Mouse (Mus musculus) heart, postnatal 14 days (tissue): ENCODE results near the gene Vwa3a. TPM values are rescaled to one million over a fixed set of nuclear protein-coding genes. Genes with fewer than 3 reads are reported as not detected.

Experiments
- DNase-seq, 2 experiments: peaks; one replicate each; pipeline ENCODE4 v3.0.0; 2021 to 2022
- intact Hi-C: fragments of 180-260 bp; cut with DNase I; formaldehyde crosslinking; loops from one replicate; pipeline ENCODE4 v1.15.1; 2025
- total RNA-seq, 2 experiments: library from RNA; stranded (reverse); gene quantifications; 2 replicates each; pipeline ENCODE4 v1.2.3; 2021

The Vwa3a gene
- total RNA-seq, 2 experiments from 2014 or later, result 5.1 to 7.3 TPM

DNA sequence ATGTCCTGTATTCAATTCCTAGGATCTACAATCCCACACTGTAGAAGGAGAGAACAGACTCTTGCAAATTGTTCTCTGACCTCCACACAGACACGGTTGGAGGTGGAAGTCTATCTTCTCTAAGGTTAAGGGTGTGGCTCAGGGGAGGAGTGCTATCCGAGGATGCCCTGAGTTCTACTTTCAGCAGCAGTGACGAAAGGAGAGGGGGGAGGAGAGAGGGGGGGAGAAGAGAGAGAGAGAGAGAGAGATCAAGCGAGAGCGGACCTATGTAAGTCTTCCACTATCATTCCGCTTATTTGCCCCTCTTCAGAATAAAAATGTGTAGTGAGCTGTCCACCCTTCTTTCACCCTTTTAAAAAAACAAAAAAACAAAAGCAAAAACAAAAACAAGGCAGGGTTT is 95.3 kb downstream of the Vwa3a start:
- DNase-seq, result no peak
- intact Hi-C loops, result no loop called here

DNA sequence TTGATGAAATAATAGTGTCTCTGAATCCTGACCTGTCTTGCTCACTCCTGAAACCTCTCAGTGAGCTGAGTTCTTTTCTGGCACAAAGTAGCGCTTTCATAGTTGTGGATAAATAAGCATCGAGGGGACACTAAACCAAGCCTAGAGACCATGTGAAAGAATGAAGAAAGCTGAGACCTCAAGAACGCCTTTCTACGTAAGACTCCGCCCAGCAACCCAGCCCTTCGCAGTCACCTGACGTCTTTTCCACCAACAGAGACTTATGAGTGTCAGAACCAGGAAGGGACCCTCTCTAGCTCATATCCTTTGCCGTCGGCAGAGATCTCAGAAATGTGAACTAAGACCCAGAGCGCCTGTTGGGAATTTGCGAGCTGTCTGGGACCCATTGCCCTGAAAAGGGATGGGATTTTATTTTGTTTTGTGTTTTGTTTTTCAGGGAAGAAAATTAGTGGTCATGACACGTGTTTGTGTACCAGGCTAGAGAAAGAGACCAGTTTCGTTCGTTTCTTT is 95.8 kb downstream of the Vwa3a start:
- DNase-seq, result peak; percentile 57 to 64
- intact Hi-C loops, result loop anchor here (1.0 to 5.0 kb wide), 4 partner anchors 78 to 282 kb away; partner anchors contain the start of gene Polr3e

DNA sequence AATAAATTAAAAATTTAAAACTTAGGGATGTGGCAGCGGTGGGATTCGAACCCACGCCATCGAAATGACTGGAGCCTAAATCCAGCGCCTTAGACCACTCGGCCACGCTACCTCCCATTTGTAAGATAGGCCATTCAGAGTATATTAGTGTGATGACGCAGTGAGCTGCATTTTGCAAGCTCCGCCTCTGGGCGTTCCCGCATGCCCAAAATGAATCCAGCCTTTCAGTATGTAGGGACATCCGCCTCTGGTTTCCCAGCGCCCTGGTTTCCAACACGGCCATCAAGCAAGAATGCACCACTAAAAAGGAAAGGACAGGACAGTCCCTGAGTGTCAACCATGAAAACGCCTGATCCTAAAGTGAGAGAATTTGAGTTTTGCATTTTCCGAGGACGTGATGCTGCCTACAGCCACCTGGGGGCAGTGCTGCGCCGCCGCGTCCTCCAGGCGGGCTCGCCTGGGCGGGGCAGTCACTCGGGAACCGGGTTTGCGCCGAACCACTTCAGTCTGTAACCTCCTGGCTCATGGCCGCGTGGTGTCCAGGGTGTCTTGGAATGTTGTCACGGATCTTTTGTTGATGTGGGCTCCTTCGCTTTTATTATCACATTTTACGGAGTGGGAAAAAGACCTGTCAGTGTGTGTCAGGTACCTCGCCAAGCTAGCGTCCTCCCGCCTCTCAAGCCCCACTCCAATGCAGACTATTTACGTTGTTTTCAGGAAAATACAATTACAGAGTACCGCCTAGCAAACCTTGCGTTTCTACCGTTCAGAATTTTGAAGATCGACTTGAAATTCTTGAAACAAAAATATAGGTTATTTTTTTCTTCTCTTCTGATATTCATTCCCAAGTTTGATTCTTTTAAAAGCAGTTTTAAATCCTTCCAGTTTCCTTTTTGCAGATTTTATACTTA is 96.6 kb downstream of the Vwa3a start:
- DNase-seq, result peak; percentile 95 to 97
- intact Hi-C loops, result loop anchor here (1.0 to 5.0 kb wide), 4 partner anchors 78 to 282 kb away; partner anchors contain the start of gene Polr3e

DNA sequence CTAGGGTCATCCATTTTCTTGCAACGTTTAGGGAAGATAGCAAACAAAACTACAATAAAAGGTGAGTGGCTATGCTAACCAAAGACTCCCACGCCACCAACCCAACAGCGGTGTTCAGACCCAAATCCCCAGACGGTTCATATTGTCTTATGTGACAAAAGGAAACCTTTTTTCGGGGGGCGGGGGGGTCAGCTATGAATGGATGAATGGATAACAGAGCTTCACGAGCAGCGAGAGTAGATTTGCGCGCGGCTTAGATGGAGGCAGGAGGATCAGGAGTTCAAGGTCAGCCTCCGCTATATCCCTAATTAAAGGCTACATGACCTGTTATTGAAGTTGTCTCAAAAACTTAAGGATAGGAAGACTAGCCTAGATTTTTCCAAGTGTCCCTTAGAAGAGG is 97.2 kb downstream of the Vwa3a start:
- no peak for DNase-seq
- intact Hi-C loops, result loop anchor here (5.0 kb wide), 2 partner anchors 231 to 281 kb away; no protein-coding TSS in a partner anchor

DNA sequence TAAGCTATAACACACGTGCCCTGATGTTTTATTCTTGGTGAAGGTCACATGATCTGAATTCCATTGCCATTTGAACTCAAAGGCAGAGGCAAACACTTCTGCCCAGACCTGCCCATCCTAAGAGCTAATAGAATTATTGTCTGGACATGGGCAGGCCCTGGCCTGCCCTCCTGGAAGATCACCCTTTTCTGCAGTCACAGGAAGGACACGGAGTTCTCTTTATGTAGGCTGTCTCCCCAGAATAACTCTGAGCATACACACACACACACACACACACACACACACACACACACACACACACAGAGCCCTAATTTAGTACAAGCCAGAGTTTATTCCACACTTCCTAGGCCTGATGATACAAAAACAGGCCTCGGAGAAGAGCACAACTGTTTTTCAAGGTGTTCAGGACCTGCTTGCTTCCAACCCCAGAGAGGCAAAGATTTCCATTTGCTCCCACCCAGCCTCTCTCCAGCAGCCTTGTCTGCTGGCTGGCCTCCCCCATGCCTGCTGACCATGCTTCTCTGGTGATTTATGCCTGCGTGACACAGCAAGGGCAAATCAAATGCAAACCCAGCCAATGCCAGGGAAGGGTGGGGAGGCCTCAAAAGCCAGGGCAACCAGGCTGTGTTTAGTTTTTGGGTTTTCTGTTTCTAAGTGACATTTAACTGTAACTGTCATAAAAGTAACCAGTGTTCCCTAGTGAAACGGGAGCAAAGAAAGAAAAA is 99.5 kb downstream of the Vwa3a start:
- intact Hi-C loops, result loop anchor here (5.0 kb wide), 2 partner anchors 229 to 279 kb away; no protein-coding TSS in a partner anchor
- no peak for DNase-seq

DNA sequence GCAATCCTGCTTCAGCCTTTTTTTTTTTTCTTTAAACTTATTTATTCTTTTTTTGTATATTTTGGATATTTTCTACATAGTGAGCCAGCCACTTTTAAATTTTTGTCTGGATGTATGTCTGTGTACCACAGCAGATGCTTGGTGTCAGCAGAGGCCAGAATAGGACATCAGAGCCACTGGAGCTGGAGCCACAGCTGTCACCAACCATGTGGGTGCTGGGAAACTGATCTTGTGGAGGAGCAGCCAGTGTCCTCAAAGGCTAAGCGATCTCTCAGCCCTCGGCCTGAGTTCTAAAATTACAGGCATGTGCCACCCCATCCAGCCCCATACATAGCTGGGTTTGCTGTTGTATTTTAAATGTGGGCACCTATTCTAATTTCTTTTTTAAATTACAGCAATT is 100.7 kb downstream of the Vwa3a start:
- intact Hi-C loops, result loop anchor here (5.0 kb wide), 4 partner anchors 43 to 278 kb away; partner anchors contain the start of gene Mettl9
- no peak for DNase-seq

DNA sequence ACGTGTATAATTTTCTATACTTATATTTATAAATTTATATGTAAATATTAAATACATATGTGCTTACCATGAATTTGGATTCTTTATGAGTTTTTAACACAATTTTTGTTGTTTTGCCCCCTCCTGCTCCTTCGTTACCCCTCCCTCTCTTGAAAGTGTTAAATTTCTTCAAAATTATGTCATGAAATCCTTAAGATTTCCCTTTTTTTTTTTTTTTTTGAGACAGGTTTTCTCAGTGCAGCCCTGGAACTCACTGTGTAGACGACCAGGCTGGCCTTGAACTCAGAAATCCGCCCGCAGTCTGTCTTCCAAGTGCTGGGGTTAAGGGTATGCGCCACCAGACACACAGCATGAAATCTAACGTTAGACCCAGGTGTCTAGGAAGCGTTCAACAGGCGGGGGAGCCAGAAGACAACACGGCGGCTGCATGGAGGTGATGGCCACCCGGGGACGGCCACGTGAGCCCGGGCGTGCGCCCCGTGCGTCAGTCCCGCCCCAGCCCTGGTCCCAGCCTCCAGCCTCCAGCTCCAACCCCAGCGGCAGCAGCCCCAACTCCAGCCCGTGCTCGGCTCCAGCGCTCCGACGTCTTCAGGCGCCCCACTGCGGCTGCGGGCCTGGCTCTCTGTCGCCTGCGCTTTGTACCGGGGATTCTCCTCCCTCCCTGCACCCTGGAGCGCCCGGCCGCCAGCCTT is 103.4 kb downstream of the Vwa3a start, which contains the start of gene Eef2k:
Eef2k (plus strand) TSS at position 487 of the 692 bp plus-strand sequence.
- DNase-seq, result peak; percentile 88 to 89
- intact Hi-C loops, result loop anchor here (2.0 to 5.0 kb wide), 3 partner anchors 40 to 190 kb away; partner anchors contain the start of genes Mettl9 and Polr3e

DNA sequence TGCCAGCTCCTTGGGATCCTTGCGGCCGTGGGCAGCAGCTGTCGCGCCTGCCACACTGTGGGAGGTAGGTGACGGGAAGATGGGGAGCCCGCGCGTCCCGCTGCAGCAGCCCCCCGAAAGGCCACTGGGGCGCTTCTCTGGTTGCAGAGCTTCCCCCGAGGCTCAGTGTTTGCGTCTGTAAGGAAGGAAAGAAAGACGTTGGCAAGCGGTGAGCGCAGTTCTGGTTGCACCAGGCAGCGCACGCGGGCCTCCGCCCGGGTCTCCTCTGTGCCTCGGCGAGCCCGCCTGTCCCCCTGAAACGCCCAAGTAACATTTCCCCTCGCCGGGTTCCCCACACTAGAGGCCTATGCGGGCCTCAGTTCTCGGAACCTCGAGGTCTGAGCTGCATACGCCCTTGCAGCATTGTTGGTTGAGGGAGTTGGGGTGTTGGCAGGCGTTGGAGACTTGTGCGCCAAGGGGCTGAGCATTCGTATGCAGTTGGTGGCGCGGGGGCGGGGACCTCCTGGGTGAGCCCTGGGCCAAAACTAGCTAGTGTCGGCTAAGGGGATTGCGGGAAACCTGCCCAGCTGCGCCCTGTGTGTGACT is 104.0 kb downstream of the Vwa3a start:
- intact Hi-C loops, result loop anchor here (2.0 to 5.0 kb wide), 3 partner anchors 39 to 189 kb away; partner anchors contain the start of genes Mettl9 and Polr3e
- DNase-seq, result peak; percentile 88

DNA sequence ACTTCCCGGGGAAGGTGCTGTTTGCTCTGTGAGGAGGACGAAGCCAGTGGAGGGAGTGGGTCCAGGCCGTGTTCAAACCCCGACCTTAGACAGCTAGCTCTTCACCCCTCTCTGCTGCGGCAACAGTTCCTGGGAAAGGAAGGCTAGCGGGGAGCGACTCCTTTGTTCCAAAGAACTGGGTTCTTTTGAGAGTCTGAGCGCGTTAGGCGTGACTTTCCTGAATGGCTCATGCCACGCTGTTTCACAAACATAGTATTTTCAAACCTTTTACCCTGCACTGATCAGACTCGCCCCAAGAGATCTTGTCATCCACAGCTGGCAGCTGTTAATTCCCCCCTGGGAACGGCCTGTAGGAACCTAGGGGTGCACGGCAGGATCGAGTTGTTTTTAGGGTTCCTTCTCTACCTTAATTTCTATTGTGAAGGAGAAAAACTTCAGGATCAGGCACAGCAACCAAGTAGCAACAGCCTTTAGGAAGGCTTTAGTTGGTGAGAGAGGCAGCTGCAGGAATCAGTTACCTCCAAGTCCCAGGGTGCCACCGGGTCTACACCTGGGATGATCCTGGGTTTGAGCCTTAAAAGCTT is 104.8 kb downstream of the Vwa3a start:
- DNase-seq, result peak in 1 of 2 experiments; percentile 21
- intact Hi-C loops, result loop anchor here (2.0 to 5.0 kb wide), 3 partner anchors 38 to 188 kb away; partner anchors contain the start of genes Mettl9 and Polr3e

DNA sequence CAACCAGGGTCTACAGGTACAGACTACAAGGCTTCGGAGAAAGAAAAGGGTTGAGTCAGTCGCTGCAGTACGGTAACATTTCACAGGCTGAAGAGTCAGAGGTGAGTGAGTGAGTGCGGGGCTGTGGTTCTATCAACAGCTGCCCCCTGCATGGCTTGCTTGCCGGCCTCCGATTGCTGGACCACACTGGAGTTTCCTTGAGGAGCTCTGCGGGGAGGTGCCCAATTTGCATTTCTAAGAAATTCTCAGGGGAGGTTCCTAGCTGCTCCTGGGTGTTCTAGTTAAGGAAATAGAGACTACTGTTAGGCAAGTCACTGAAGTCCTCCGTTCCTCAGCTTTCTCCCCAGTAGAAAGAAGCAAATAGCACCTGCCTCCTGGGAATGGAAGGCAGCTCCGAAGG is 105.6 kb downstream of the Vwa3a start:
- intact Hi-C loops, result loop anchor here (5.0 kb wide), 2 partner anchors 38 to 188 kb away; partner anchors contain the start of gene Mettl9
- DNase-seq, result no peak

DNA sequence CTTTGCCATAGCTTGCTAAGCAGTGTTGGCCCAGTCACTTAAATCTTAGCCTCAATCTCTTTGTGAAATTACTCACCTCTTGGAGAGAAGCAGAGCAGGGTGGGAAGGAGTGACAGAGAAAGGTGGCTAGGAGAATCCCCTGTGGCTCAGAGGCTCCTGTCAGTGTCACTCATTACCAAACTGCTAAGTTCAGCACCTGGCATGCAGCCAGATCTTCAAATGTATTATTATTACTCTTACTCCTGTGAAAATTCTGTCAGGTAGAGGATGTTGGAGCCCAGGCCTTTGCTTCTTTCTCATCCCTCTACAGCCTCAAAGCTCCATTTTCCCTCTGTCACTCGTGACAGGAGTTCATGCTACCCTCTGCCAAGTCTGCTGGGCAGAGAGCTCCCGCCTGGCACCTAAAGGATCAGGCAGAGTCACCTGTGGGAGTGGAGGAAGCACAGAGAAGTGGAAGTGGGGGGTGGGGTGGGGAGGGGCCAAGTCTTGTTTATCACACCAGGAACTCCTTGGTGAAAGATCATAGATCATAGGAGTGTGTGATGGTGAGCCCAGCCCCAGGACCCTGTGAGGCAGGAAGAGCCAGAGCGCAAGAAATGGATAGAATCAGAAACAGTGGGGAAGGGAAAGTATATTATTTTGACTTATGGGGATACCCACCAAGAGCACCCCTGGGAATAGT is 109.9 kb downstream of the Vwa3a start:
- intact Hi-C loops, result no loop called here
- DNase-seq, result no peak

DNA sequence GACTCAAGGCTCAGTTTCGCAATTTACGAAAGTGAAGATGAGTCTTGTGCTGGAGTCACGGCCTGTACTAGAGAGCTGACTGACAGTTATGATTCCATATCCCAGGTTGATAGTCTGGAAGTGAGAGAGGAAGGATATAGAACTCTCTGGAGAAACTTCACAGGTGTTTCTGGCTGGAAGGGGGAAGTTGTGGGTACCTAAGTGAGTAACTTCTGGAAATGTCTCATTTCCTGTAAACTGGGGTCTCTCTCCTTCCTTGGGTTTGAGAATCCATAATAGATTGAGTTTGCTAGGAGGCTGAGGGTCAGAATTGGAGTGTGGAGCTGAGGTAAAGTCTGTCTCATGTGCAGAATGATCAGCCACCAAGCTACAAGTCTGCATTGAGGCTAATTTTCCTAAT is 111.0 kb downstream of the Vwa3a start:
- intact Hi-C loops, result no loop called here
- no peak for DNase-seq

Other genes starting within 250 kb of the Vwa3a start
- gene Uqcrc2, start 104.1 kb upstream of the Vwa3a start, total RNA-seq, result 1,000 to 10,000 TPM; 1,074 to 1,083 TPM
- not detected for gene Pdzd9, start 69.0 kb upstream of the Vwa3a start, total RNA-seq
- gene Mosmo, start 61.7 kb upstream of the Vwa3a start, total RNA-seq, result 10 to 100 TPM; 27.8 to 29.2 TPM
- gene Gm5737, start 73.0 kb downstream of the Vwa3a start, total RNA-seq, result under 1 TPM in 1 of 2 experiments, not detected in 1; 0.22 TPM
- 10 to 100 TPM; 30.0 to 34.2 TPM for gene Eef2k, start 103.5 kb downstream of the Vwa3a start, total RNA-seq
- 10 to 100 TPM; 10.7 to 10.9 TPM for gene Polr3e, start 178.4 kb downstream of the Vwa3a start, total RNA-seq
- gene Cdr2, start 243.0 kb downstream of the Vwa3a start, total RNA-seq, result 10 to 100 TPM; 24.1 to 24.8 TPM
- gene Mfsd13b, start 243.2 kb downstream of the Vwa3a start, total RNA-seq, result not detected